Mouse (Mus musculus) left cerebral cortex, postnatal 14 days (tissue): ENCODE measurements around the gene Impg2. TPM values are rescaled to one million over a fixed set of nuclear protein-coding genes. Genes with fewer than 3 reads are reported as not detected.

Experiments
- DNase-seq, 2 experiments: peaks; one replicate each; pipeline ENCODE4 v3.0.0; 2021 to 2022; ENCODE audit warnings: low spot score in 2 of 2, mixed read lengths in 1 of 2
- intact Hi-C: fragments of 180-260 bp; cut with DNase I; formaldehyde crosslinking; loops from one replicate; pipeline ENCODE4 v1.15.1; 2025
- long read RNA-seq, 2 experiments: library from polyadenylated mRNA; stranded (forward); transcript quantifications; one replicate each; pipeline ENCODE4 v2.0.0; 2021
- total RNA-seq, 2 experiments: library from RNA; stranded (reverse); gene quantifications; 2 replicates each; pipeline ENCODE4 v1.2.3; 2021

Gene Impg2
- under 1 TPM; 0.44 to 0.88 TPM for total RNA-seq
- long read RNA-seq, experiment 1: 0 reads
- long read RNA-seq, experiment 2: 0 reads

DNA sequence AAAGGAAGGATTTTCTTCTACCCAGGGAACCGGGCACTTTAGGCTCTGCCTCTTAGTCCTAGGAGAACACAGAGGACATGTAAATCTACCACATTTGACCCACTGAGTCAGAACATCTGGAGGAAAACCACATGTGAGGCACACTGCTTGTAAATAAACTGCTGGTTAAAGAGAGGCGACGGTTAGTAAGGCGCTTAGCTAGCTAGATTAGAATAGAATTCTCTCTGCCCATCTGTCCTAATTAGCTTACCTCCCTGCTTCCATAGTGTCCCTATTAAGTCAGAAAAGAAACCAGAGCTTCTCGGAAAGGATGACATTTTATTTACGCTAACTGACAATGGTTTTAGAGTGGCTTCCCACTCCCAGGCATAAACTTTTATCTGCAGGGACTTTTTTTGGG is at the start of gene Impg2:
Gene Impg2 (plus strand): TSS at position 263 of the 400 bp plus-strand sequence.
- intact Hi-C loops: no loop called here

DNA sequence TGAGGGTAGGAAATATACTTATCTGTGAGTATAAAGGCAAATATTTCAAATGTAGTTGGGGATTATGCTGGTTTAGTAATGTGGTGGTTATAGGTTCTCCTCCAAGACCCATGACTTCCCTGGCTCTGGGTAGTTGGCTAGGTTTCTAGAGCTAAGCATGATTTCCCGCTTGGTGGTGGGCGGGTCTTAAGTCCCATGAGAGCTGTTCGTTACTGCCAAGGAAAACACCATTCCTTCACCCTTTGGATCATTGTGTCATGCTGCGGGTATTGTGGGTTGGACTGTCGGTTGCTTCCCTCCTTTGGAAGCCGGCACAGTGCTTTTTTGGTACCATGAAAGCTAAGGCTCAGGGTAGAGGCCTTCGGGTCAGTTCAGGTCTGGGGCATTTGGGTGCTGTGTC is 40.6 kb upstream of the Impg2 start:
- DNase-seq: no peak
- intact Hi-C loops: no loop called here

More for the DNA sequence above, at the start of gene Impg2:
- DNase-seq: no peak

DNA sequence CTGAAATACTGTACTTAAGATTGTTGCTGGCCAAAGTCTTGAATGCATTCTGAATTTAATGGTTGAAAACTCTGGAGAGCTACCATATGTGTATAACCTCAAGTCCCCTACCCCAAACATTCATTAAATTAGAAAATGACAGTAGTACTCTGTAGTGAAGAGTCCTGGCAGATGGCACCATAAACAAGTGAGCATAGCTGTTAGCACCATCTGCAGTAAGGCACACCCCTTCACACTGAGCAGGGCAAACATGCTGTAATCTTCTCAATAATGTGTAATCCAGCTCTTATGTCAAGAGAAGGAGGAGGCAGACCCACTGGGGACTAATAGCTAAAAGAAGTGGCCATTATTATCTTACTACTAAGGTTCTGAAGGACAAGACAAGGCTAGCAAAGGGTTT is 33.9 kb upstream of the Impg2 start:
- DNase-seq: no peak
- intact Hi-C loops: no loop called here

DNA sequence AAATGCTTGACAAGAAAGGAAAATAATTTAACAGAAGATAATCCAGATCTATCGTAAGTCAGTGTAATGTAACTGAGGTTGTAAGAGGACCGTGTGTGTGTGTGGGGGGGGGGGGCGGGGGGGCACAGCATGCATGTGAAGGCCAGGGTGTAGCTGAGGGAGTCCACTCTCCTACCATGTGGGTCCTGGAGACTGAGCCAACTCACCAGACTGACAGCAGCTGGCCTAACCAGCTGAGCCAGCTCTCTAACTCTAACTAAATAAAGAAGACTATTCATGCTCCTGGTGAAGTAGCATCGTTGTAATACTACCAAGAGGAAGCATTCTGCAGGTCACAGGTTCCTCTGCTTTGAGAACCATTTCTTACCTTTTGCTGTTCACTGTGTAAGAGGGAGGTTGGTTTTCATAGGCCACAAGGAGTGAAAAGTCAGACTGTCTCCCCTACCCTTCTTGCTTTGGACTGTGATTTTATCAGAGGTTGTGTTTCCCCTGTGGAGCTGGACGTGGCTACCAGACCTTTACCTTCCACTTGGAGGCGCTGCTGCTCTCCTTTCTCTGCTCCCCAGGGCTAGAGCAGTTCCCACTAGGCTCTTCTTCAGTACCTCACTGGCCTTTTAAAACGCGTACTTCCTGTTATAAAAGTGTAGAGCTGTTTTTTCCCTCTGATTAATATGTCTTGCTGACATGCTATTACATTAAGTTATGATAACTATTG is 28.1 kb upstream of the Impg2 start:
- DNase-seq: peak; percentile 14 to 28
- intact Hi-C loops: no loop called here

DNA sequence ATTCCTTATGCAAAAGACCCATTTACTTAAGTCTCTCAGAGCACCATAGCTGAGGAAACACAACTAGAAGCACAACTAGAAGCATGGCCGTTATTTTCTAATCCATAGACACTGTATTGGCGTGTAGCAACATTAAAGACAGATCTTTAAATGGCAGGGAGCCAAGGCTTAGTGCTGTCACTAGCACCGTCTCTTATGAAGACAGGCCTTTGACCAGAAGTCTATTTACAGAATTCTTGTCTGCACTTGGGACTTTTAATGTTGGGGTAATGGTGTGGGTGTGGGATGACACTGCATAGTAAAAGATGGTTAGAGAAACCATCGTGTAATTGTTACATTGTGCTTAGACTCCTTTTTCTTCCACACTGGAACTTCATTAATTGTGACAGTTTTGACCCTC is 17.2 kb upstream of the Impg2 start:
- no peak for DNase-seq
- intact Hi-C loops: no loop called here

DNA sequence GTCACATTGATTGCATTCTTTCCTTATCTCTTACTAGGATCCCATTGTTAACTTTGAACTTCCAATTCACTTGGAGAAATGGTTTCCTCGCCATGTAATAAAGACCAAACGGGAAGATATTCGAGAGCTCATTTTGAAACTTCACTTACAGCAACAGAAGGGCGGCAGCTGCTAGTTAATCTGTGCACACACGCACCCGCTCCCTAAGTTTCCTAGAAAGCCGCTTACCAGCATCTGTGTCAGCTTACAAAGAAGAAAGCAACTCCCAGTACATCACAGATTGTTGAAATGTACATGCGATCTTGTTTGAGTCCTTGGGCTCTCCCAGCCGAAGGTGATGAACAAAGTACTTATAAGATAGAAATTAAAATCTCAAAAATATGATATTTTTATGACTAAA is 15.9 kb upstream of the Impg2 start:
- intact Hi-C loops: no loop called here
- DNase-seq: peak; percentile 24 to 34

DNA sequence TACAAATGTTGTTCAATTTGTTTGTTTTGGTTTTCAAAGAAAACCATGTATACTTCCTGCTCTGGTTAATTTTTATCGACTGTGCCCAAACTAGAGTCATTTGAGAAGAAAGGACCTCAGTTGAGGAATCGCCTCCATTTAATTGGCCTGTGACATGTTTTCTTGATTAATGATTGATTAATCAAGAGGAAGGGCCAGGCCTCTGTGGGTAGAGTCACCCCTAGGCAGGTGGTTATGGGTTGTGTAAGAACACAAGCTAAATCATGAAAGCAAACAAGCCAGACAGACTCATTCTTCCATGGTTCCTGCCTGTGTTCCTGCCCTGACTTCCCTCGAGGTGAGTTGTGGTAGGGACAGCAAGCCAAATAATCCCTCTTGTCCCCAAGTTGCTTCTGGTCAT is 8.6 kb downstream of the Impg2 start:
- intact Hi-C loops: no loop called here
- DNase-seq: no peak

DNA sequence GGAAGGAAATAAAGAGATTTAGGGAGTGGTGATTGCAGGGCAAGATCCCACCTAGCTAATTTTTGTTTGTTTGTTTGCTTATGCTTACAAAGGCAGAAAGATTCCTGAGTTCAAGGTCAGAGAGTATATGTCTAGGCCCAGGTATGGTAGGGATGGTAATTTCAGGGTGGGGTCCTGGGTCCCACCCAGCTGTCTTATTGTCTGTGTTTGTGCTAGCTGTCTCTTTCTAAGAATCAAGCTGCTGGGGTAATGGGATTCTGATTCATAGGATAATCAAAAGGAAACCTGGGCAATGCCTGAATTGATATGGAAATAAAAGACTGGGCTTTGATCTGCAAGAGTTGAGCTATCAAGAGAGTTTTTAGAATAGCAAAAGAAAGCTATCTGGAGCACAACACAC is 23.6 kb downstream of the Impg2 start:
- DNase-seq: no peak
- intact Hi-C loops: no loop called here

DNA sequence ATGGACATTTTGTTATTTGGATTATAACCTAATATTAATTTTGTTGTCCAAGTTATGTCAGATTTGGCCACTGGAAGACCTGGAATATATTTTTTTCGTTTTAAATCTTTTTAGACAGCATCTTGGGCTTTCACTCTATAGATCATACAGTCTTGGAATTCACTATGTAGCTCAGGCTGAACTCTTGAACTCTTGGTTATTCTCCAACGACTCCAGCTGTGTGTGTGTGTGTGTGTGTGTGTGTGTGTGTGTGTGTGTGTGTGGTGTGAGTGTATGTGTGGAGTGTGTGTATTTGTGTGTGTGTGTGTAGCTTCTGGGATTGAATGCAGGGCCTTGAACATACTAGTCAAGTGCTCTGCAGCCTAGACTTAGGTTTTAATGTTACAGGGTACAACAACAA is 25.3 kb downstream of the Impg2 start:
- DNase-seq: no peak
- intact Hi-C loops: no loop called here

DNA sequence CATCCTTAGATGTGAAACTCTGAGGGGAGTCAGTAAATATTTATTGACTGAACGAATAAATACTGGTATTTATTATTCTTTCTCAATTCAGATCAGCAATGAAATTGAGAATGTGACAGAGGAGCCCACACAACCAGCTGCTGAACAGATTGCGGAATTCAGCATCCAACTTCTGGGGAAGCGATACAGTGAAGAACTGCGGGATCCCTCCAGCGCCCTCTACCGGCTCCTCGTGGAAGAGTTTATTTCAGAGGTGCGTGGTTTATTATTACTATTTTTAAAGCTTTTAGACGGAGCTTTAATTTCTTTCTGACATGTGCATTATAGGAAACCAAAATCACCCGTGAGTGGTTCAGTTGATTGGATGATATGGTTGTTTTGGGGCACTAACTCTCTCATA is 27.2 kb downstream of the Impg2 start:
- intact Hi-C loops: no loop called here
- peak; percentile 8 to 47 for DNase-seq

DNA sequence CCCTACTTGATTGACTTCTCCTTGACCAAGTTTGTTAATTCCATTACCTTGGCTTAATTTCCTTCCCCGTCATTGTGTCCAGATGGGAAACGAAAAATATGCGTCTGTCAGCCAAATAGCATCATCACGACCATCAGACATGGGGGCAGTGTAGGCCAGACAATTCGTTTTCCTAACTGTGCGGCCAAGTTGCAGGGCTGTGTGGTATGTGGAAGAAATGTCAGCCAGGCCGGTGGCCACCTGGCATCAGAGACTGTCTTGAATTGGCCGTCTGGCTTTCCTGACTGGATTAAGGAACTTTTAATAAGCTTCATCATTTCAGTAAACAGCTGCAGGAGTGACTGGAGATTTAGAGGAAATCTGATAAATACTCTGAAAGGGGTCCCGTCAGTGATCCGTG is 28.6 kb downstream of the Impg2 start:
- DNase-seq: no peak
- intact Hi-C loops: no loop called here

DNA sequence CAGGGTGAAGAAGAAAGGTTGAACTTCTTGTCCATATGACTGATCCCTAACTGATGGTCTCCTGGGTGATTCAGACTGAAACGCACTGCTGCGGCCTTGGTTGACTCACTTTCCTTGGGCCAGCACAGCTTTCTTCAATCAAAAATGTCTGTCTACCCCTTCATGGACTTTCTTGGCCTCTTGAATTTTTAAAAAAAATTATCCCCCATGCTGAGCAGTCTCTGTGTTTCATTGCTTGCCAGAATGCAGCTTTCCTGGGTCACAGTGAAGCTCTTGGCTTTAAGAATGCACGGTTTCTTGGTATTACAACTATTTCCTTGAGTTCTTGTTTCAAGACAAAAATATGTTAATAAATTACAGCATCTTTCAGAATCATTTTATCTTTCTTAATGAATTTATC is 41.9 kb downstream of the Impg2 start:
- no peak for DNase-seq
- intact Hi-C loops: no loop called here

DNA sequence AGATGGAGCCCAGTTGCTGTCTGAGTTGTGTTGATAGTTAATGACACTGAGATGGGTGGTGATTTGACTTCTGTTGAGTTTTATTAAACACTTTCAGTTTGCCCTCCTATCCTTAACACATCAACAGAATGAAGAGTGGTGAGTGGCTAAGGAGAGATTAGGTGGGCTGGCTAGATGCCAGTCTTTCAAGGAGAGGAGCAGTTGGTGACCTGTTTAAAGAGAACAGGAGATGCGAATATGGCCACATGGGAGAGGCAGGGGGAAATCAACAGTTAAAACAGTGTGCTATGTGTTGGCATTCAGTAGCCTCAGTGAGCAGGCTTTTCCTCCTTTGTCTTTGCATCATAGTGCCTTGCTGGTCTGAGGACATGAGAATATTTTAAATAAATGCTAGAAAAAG is 69.8 kb downstream of the Impg2 start:
- intact Hi-C loops: no loop called here
- DNase-seq: no peak

DNA sequence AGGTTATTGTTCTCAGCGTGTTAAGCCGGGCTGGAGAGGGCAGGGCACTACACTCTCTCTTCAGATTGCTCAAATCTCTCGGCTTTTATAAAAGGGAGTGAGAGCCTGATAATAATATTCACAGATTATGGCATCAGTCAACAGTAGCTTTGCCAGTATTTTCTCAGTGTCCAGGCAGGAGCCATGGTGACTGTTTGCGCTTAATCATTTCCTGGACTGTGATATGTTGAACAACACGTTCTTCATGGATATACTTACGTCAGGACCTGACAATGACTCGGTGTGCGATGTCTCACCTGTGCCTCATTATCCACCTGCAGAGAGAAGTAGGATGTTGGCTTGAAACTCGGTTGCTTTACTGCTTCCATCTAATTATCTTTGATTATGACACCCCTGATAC is 74.9 kb downstream of the Impg2 start:
- DNase-seq: no peak
- intact Hi-C loops: no loop called here

DNA sequence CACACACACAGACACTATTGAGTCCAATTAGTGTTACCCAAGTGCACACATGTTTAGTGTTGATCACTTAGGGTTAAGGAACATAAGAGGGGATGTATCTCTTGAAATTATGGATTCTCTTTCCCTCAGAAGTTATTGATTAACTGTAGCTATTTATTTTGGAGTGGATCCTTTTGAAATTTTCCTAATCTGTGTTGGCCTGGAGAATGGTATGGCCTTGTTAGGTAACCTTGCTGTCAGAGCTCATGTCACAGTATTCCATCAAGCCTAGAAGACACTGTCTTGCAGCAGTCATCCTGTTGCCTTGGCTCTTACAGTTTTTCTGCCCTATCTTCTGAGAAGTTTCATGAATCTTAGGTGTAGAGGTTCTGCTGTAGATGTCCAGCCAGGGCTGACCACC is 75.6 kb downstream of the Impg2 start:
- intact Hi-C loops: no loop called here
- DNase-seq: no peak

DNA sequence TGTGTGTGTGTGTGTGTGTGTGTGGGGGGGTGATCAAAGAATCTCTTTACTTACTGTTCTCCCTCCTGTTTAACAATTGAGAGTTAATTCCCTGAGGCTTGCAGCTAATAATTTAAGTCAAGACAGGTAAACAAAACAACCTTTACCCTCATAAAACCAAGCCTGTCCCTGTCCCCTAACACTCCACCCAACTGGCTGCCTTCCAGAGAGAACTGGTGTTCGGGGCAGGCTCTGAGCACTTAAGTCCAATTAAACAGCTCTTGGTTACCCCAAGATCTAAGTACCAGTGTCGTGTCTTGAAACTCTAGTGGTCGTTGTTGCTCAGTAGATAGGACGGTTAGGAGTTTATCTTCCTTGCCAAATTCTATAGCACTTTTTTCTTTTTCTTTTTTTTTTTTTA is 77.2 kb downstream of the Impg2 start:
- DNase-seq: no peak
- intact Hi-C loops: no loop called here

DNA sequence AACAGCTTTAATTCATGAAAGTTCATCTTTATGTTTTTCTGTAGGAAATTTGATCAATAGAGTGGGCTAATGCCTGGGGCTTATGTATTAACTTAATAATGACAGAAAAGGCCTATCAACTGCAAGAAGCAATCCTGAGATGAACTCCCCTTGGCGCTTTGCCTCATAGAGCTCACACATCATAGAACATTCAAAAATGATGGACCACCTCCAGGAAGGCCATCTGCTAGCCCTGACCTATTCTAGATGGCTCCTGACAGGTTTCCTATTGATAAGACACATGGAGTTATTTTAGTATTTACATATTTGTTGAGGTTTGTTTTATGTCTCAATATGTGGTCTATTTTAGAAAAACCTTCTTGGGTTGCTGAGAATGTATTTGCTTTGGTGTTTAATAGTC is 79.2 kb downstream of the Impg2 start:
- no peak for DNase-seq
- intact Hi-C loops: no loop called here

DNA sequence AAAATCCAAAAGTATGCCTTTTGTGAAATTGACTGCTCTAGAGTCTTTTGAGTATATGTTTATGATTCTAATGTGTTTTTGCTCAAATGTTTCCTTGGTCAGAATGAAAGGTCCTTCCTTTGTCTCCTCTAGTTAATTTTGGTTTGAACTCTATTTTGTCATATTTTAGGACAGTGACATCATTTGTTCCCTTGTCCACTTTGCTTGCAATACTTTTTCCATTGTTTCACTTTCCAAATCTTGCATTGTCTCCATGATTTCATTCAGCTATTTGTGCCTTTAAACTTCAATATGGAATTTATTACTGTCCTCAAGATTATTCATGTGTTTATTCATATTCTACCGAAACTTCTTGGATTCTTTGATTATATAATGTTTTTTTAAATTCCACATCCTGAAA is 79.8 kb downstream of the Impg2 start:
- intact Hi-C loops: no loop called here
- DNase-seq: no peak

DNA sequence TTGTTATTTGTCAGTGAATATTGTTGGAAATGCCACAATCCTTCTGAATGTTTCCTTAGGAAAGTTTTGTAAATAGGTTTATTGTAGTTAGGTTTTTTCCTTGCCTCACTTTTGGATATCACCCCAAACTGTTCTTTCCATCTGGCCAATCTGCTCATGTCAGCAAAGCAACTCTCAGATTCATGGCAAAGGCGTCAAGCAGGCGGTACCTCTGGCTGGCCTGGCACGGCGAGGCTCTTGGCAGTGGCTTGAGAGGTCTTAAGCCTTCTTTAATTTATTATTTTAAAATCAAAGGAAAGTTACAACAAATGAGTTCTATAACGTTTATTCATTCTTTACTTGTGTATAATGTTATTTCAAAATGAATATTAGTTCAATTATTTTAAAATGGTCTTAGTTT is 82.0 kb downstream of the Impg2 start:
- intact Hi-C loops: no loop called here
- DNase-seq: no peak

DNA sequence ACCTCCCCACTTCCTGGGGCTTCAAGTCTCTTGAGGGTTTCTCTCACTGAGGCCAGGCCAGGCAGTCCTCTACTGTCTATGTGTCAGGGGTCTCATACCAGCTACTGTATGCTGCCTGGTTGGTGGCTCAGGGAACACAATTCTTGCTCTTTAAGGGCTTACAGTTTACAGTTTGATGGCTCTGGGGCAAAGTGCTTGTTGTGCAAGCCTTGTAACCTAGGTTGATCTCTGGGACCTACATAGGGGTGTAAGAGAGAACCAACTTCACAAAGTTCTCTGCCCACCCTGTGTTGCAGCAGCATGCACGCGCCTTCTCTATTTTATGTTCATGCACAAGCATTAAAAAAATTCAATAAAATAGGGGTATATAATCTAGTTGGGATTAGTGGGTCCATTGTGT is 82.9 kb downstream of the Impg2 start:
- intact Hi-C loops: no loop called here
- no peak for DNase-seq

DNA sequence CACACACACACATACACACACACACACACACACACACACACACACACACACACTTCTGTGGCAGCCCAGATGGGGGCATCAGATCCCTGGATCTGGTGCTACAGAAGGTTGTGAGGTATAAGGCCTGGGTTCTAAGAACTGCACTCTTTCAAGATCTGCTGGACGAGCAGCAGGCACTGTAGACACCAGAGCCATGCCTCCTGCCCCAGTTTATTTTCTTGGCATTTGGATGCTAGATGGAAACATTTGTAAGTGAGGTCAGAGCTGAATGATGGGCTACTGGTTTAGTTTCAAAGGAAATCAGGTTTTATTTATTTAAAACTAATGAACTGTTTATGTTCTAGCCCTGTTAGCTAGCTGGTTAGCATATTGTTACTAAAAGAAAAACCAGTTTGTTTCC is 90.8 kb downstream of the Impg2 start:
- intact Hi-C loops: no loop called here
- no peak for DNase-seq
